Mouse (Mus musculus): Measurements from ENCODE around the gene Pqlc3. TPM values are rescaled to one million over a fixed set of nuclear protein-coding genes. Genes with fewer than 3 reads are reported as not detected.

Gene Pqlc3
- polyA plus RNA-seq (2014; fragmentation: Illumina TruSeq; extraction: RNeasy Lipid Tissue Mini Kit (QIAGEN cat#74804); ENCODE audit: low read depth, low replicate concordance): 5.4 TPM

DNA sequence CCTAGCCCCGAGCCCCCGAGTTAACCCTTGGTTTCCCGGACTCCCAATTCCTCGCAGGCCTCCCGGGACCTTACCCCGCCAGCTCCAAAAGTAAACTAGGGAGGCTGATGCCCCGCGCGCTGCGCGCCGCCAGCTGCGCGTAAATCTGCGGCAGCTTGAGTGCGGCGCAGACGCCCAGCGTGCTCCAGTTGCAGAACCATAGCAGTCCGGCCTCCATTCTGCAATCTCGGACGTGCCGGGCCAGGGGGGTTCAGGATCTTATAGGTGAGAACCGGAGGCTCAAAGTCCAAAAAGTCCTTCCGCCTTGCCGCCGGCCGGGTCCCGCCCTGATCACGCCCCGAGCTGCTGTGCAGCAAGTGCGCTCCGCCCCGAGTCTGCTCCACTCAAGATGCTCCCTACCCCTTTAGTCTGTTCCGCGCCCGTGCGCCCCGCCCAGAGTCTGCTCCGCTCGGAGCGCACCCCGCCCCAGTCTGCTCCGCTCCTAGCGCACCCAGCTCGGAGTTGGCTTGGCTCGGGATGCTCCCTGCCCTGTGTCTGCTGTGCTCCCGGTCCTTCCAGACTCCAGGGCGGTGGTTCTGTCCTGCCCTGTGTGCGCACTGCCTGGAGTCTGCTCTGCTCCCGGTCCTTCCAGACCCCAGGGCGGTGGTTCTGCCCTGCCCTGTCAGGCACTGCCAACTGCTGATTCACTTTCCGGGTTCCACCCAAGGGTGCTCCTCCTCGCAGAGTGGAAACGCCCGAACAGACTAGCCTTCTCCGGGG is at the start of gene Pqlc3:
TSS of gene Pqlc3 (minus strand) at position 670 of the 759 bp plus-strand sequence.

DNA sequence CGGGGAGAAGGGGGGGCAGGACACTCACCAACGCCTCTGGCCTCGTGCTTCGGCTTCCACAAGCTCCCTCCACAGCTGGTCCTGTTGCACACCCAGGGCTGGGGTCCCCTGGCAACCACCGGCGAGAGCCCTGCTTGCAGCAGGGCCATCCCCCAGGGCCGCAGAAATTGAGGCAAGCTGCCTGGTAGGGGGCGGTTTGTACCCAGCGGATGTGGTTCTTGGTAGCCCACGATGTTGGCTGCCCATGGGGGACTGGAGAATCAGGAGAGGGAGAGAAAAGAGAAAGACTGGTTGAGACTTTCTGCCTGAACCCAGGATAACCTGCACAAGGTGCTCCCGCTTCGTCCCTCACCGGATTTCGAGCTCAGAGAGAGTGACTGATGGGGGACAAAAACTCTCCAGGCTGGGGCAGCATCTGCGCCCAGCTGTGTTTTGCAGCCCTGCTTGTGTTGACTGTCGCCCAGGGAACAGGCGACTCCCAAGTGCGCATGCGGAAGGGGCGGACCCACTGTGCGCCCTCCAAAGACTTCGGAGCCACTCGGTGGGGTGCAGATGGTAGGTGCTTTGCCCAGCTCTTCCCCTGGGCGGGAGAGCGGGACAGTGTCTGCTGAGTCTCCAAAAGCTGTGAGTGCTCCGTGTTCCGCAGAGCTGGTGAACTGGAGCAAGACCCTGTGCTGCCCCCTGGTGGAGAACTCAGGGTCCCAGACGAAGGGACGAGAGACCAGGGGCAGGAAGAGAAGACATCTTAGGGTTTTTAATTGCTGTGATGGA is 11.1 kb upstream of the Pqlc3 start, which contains the start of gene 2410004P03Rik:
TSS of gene 2410004P03Rik (minus strand) at position 628 of the 771 bp plus-strand sequence.

Other genes starting within 250 kb of the Pqlc3 start
- gene Greb1, start 199.5 kb downstream of the Pqlc3 start, polyA plus RNA-seq (2014; fragmentation: Illumina TruSeq; extraction: RNeasy Lipid Tissue Mini Kit (QIAGEN cat#74804); ENCODE audit: low read depth, low replicate concordance): 0.37 TPM
- 90.9 TPM for gene E2f6, start 189.4 kb downstream of the Pqlc3 start, polyA plus RNA-seq (2014; fragmentation: Illumina TruSeq; extraction: RNeasy Lipid Tissue Mini Kit (QIAGEN cat#74804); ENCODE audit: low read depth, low replicate concordance)
- gene Rock2, start 105.5 kb downstream of the Pqlc3 start, polyA plus RNA-seq (2014; fragmentation: Illumina TruSeq; extraction: RNeasy Lipid Tissue Mini Kit (QIAGEN cat#74804); ENCODE audit: low read depth, low replicate concordance): 46.5 TPM
- not detected for gene 2410004P03Rik, start 11.3 kb upstream of the Pqlc3 start, polyA plus RNA-seq (2014; fragmentation: Illumina TruSeq; extraction: RNeasy Lipid Tissue Mini Kit (QIAGEN cat#74804); ENCODE audit: low read depth, low replicate concordance)
- gene Kcnf1, start 176.5 kb upstream of the Pqlc3 start, polyA plus RNA-seq (2014; fragmentation: Illumina TruSeq; extraction: RNeasy Lipid Tissue Mini Kit (QIAGEN cat#74804); ENCODE audit: low read depth, low replicate concordance): not detected